Mouse (Mus musculus) kidney, adult 8-10 months (tissue): Measurements from ENCODE around the gene Gm45521.
A peak's percentile ranks its signal among the peaks of the same experiment; 100 is the strongest.

Source experiments
- DNase-seq, 2 experiments: peaks; one replicate each; pipeline ENCODE4 v3.0.0; 2022

Gm45521 gene

GRCm38 (mm10) chr14:7957049-7957448, at the start of gene Gm45521:
TSS of gene Gm45521 (plus strand) at chr14:7957288.
- no peak for DNase-seq

- DNase-seq: no peak
These were observed 47.6 kb upstream of the Gm45521 start for GRCm38 (mm10) chr14:7909472-7909871.

- DNase-seq: no peak
These were observed 43.2 kb upstream of the Gm45521 start for GRCm38 (mm10) chr14:7913842-7914241.

- no peak for DNase-seq
These were observed 42.6 kb upstream of the Gm45521 start for GRCm38 (mm10) chr14:7914461-7914860.

GRCm38 (mm10) chr14:7918150-7918991, 38.7 kb upstream of the Gm45521 start:
- no peak for DNase-seq

- no peak for DNase-seq
These were observed 37.8 kb upstream of the Gm45521 start for GRCm38 (mm10) chr14:7919309-7919708.

GRCm38 (mm10) chr14:7919921-7920320, 37.2 kb upstream of the Gm45521 start:
- DNase-seq: no peak

GRCm38 (mm10) chr14:7921459-7921858, 35.6 kb upstream of the Gm45521 start:
- DNase-seq: no peak

GRCm38 (mm10) chr14:7923635-7924034, 33.5 kb upstream of the Gm45521 start:
- DNase-seq: no peak

- DNase-seq: no peak
These were observed 28.7 kb upstream of the Gm45521 start for GRCm38 (mm10) chr14:7928362-7928761.

GRCm38 (mm10) chr14:7929029-7929428, 28.1 kb upstream of the Gm45521 start:
- no peak for DNase-seq

GRCm38 (mm10) chr14:7932151-7932550, 24.9 kb upstream of the Gm45521 start:
- no peak for DNase-seq

GRCm38 (mm10) chr14:7934166-7934565, 22.9 kb upstream of the Gm45521 start:
- DNase-seq: no peak

- DNase-seq: no peak
These were observed 19.9 kb upstream of the Gm45521 start for GRCm38 (mm10) chr14:7937052-7937630.

GRCm38 (mm10) chr14:7938809-7939784, 18.0 kb upstream of the Gm45521 start:
- peak in 1 of 2 experiments; percentile 28 for DNase-seq

- peak in 1 of 2 experiments; percentile 31 for DNase-seq
These were observed 15.7 kb upstream of the Gm45521 start for GRCm38 (mm10) chr14:7941413-7941812.

- peak; percentile 85 to 88 for DNase-seq
These were observed 13.8 kb upstream of the Gm45521 start for GRCm38 (mm10) chr14:7943101-7943800.

GRCm38 (mm10) chr14:7943801-7944135, 13.3 kb upstream of the Gm45521 start:
- no peak for DNase-seq

- no peak for DNase-seq
These were observed 12.6 kb upstream of the Gm45521 start for GRCm38 (mm10) chr14:7944349-7945039.

- DNase-seq: no peak
These were observed 11.8 kb upstream of the Gm45521 start for GRCm38 (mm10) chr14:7945261-7945660.

- no peak for DNase-seq
These were observed 5.9 kb upstream of the Gm45521 start for GRCm38 (mm10) chr14:7951234-7951633.
